Mouse (Mus musculus) sigmoid colon, adult 10 weeks (tissue): ENCODE data around the gene Calr. TPM values are rescaled to one million over a fixed set of nuclear protein-coding genes. Genes with fewer than 3 reads are reported as not detected.

ENCODE experiments used
- polyA plus RNA-seq: library from polyadenylated mRNA; stranded (reverse); fragments of 350-450 nt; fragmentation: Illumina TruSeq; extraction: RNeasy Lipid Tissue Mini Kit (QIAGEN cat#74804); gene quantifications from one replicate; pipeline ENCODE4 v1.2.3, GENCODE M21; 2014; ENCODE audit warnings: low read depth, low replicate concordance

Calr gene
- polyA plus RNA-seq, result 491 TPM

GRCm38 (mm10) chr8:84846722-84847572 lies at the start of gene Calr:
Gene Calr (minus strand): TSS chr8:84846934.

GRCm38 (mm10) chr8:84893709-84894134 lies 47.0 kb upstream of the Calr start, which contains the start of gene Gcdh:
Gene Gcdh (minus strand): TSS chr8:84893921.

DNA sequence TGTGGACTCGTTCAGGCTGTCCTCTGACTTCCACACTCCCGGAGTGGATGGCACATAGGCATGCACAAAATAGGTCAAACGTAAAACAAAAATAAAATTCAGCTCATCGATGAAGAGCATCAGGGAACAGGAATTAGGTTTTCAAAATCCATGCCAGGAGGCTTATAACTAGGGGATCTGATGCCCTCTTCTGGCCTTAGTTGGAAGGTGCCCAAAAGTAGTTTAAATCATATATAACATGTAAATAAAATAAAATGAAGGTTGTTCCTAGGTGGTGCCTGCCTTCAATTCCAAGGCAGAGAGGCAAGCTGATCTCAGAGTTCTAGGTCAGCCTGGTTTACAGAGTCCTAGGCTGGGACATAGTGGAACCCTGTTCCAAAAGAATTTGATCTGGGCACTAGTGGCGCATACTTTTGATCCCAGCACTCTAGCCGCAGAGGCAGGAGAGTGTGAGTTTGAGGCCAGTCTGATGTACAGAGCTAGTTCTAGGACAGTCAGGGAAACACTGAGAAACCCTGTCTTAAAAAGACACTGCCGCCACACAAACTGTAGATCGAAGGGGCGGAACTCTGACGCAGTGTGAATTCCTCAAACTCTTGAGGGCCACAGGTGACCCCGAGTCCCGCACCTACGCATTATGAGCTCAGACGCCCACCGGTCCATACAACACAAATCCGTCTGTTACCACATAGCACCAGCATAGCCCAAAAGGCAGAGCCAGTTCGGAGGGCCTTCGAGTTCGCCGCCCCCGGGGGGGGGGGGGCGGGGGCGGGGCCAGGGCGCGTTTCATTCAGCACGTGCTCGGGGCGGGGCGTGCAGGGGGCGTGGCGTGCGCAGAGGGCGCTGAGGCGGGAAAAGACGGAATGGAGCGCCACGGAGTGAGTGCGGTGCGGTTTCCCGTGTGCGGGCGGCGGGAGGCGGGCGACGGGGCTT lies 24.9 kb upstream of the Calr start, which contains the start of gene Syce2:
Syce2 (plus strand) TSS at position 736 of the 933 bp plus-strand sequence.

GRCm38 (mm10) chr8:84856864-84857441 lies 10.2 kb upstream of the Calr start, which contains the start of gene Farsa:
Gene Farsa (plus strand): TSS chr8:84856989.

DNA sequence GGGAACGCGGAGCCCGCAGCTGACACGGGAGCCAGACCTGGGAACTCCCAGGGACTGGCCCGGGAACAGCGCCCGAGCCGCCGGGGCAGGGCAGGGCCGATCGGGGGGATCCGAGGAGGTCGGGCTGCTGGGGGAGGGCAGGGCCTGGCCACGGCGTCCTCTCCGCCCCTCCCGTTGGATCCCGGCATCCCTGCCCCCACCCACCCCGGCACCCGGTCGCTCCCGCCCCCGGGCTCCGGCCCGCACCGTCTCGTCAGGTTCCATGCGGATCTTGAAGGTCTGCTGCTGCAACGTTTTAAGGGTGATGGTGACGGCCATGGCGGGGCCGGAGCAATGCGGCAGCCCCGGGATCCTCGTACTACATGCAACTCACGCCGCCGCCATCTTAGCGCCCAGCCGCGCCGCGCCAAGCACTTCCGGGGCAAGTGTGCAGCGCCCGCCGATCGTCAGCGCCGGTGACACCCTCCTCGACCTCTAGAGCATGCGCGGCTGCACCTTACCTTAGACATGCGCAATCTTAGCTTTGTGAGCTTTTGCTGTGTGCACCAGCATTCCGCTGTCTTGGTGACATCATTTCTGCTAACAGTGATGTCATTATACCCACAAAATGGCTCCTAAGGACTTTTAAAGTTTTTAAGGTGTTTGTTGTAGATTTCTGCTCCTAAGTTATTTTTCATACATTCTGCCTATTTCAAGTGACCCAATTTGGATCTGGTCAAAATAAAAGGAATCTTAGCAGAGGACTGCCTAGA lies 6.3 kb downstream of the Calr start, which contains the start of gene Rad23a:
Rad23a (minus strand) TSS at position 418 of the 752 bp plus-strand sequence.

GRCm38 (mm10) chr8:84831490-84831889 lies 15.2 kb downstream of the Calr start, which contains the start of gene Gadd45gip1:
Gene Gadd45gip1 (plus strand): TSS chr8:84831522.

DNA sequence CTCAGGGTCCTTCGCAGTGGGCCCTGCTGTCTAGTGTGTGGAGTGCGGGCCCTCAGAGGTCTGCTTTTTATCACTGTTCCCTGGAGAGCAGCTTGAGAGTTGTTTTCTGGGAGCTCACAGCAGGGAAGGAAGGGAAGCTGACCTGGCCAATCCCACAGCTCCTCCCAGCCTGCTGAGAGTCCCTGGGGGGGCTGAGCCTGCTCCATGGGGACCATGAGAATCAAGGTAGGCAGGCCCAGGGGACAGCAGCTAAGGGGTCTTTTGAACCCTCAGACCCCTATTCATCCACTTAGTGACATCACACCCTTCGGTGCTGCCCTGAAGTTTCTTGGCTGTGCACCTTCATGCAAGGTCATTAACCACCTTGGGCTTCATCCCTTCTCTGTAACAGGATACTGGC lies 24.0 kb downstream of the Calr start, which contains the start of gene Dand5:
Dand5 (minus strand) TSS at position 101 of the 400 bp plus-strand sequence.

GRCm38 (mm10) chr8:84799999-84800831 lies 46.5 kb downstream of the Calr start, which contains the start of gene Nfix:
Gene Nfix (minus strand): TSS chr8:84800344.

Other genes with a start within 250 kb of the Calr start
- gene Ier2, start 184.1 kb downstream of the Calr start, polyA plus RNA-seq, result 5.6 TPM
- gene Trmt1, start 160.6 kb downstream of the Calr start, polyA plus RNA-seq, result 12.7 TPM
- gene Nacc1, start 159.1 kb downstream of the Calr start, polyA plus RNA-seq, result 2.2 TPM
- gene Lyl1, start 145.5 kb downstream of the Calr start, polyA plus RNA-seq, result not detected
- not detected for gene G430095P16Rik, start 123.9 kb downstream of the Calr start, polyA plus RNA-seq
- gene Nfix, start 46.6 kb downstream of the Calr start, polyA plus RNA-seq, result 19.0 TPM
- 1.5 TPM for gene Dand5, start 24.1 kb downstream of the Calr start, polyA plus RNA-seq
- 0.66 TPM for gene Gadd45gip1, start 15.4 kb downstream of the Calr start, polyA plus RNA-seq
- gene Rad23a, start 6.3 kb downstream of the Calr start, polyA plus RNA-seq, result 3.5 TPM
- gene Farsa, start 10.1 kb upstream of the Calr start, polyA plus RNA-seq, result 4.9 TPM
- 9.3 TPM for gene Syce2, start 25.2 kb upstream of the Calr start, polyA plus RNA-seq
- 36.1 TPM for gene Gcdh, start 47.0 kb upstream of the Calr start, polyA plus RNA-seq
- 0.38 TPM for gene Klf1, start 55.0 kb upstream of the Calr start, polyA plus RNA-seq
- 11.0 TPM for gene Dnase2a, start 61.6 kb upstream of the Calr start, polyA plus RNA-seq
- gene Mast1, start 90.4 kb upstream of the Calr start, polyA plus RNA-seq, result not detected
- not detected for gene Rtbdn, start 100.1 kb upstream of the Calr start, polyA plus RNA-seq
- not detected for gene Gm49661, start 122.5 kb upstream of the Calr start, polyA plus RNA-seq
- 27.1 TPM for gene Prdx2, start 122.7 kb upstream of the Calr start, polyA plus RNA-seq
- 2.4 TPM for gene Rnaseh2a, start 122.8 kb upstream of the Calr start, polyA plus RNA-seq
- gene Junb, start 131.8 kb upstream of the Calr start, polyA plus RNA-seq, result 1.7 TPM
- gene Hook2, start 143.7 kb upstream of the Calr start, polyA plus RNA-seq, result 26.9 TPM
- gene Best2, start 167.6 kb upstream of the Calr start, polyA plus RNA-seq, result 3.1 TPM
- gene Asna1, start 178.3 kb upstream of the Calr start, polyA plus RNA-seq, result 11.1 TPM
- 13.3 TPM for gene Trir, start 179.9 kb upstream of the Calr start, polyA plus RNA-seq
- 12.3 TPM for gene Tnpo2, start 190.0 kb upstream of the Calr start, polyA plus RNA-seq
- gene Fbxw9, start 213.1 kb upstream of the Calr start, polyA plus RNA-seq, result 2.6 TPM
- not detected for gene Gm5741, start 221.0 kb upstream of the Calr start, polyA plus RNA-seq
- gene Dhps, start 224.8 kb upstream of the Calr start, polyA plus RNA-seq, result 23.2 TPM
- 5.8 TPM for gene Wdr83os, start 233.8 kb upstream of the Calr start, polyA plus RNA-seq
- 2.8 TPM for gene Wdr83, start 234.4 kb upstream of the Calr start, polyA plus RNA-seq
- 9.3 TPM for gene Man2b1, start 236.3 kb upstream of the Calr start, polyA plus RNA-seq